Mouse (Mus musculus): ENCODE results near the gene Ccnc.

DNA sequence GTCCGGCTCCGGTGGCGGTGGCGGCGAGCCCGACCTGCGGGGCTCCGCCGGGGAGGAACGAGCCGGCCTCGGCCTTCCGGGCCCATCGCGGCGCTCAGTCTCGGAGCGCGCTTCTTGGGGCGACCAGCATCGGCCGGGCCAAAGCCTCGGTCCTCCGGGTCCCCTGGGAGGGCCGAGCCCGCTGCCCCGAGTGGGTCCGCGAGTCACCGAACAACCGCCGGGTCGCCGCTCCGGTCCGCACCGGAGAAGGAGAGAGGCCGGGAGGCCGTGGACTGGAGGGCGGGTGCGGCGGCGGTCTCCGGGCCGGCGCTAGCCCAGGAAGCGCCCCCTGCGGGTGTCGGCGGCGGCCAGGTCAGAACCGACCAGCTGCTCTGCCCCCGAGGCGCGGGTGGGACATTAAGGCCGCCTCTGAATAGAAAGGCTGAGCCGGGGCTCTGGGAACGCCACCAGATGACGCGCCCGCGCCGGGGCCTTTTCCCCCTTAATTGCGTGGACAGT is 38.7 kb upstream of the Ccnc start:
- TF ChIP-seq CTCF (IDR thresholded peaks at IDR 0.05; ENCODE audit: borderline replicate concordance, insufficient read depth, low read depth, low read length) (no peak), POLR2A (IDR thresholded peaks at IDR 0.05; ENCODE audit: borderline replicate concordance, insufficient read depth, low read length) (no peak)
